Mouse (Mus musculus) forebrain, embryonic 11.5 days (tissue): Measurements from ENCODE around the gene St5. TPM values are rescaled to one million over a fixed set of nuclear protein-coding genes. Genes with fewer than 3 reads are reported as not detected.

ENCODE experiments used
- ATAC-seq: fragments of 200-750 bp; cut with Nextera tagmentation; replicated peaks from 2 replicates; pipeline ENCODE4 v1.8.0; 2017; ENCODE audit warnings: moderate TSS enrichment; ENCODE audit not compliant: low FRiP score
- DNase-seq: peaks from one replicate; pipeline ENCODE4 v3.0.0-alpha.2; 2017; ENCODE audit warnings: low spot score
- H3K27ac ChIP-seq: fragments of 300-500 bp; sonication (generic); 2 replicates; pipeline ENCODE4 v1.5.1; 2014; ENCODE audit warnings: low read depth, low read length
- H3K27me3 ChIP-seq: fragments of 300-500 bp; sonication (generic); 2 replicates; pipeline ENCODE4 v1.6.1; 2014; ENCODE audit warnings: mild to moderate bottlenecking, low read length, mixed read lengths; ENCODE audit not compliant: control insufficient read depth, insufficient read depth
- H3K36me3 ChIP-seq: fragments of 300-500 bp; sonication (generic); 2 replicates; pipeline ENCODE4 v1.6.1; 2014; ENCODE audit warnings: mild to moderate bottlenecking, low read length, moderate library complexity, mixed read lengths; ENCODE audit not compliant: control insufficient read depth, insufficient read depth
- H3K4me1 ChIP-seq: fragments of 300-500 bp; sonication (generic); replicated peaks from 2 replicates; pipeline ENCODE4 v1.6.1; 2014; ENCODE audit warnings: low read length, mixed read lengths; ENCODE audit not compliant: control insufficient read depth, insufficient read depth
- H3K4me2 ChIP-seq: fragments of 300-500 bp; sonication (generic); 2 replicates; pipeline ENCODE4 v1.6.1; 2014; ENCODE audit warnings: low read depth, mild to moderate bottlenecking, low read length, moderate library complexity, mixed read lengths; ENCODE audit not compliant: severe bottlenecking
- H3K4me3 ChIP-seq: fragments of 300-500 bp; sonication (generic); 2 replicates; pipeline ENCODE4 v1.5.1; 2014; ENCODE audit warnings: low read depth, low read length
- H3K9ac ChIP-seq: fragments of 300-500 bp; sonication (generic); 2 replicates; pipeline ENCODE4 v1.6.1; 2014; ENCODE audit warnings: low read length
- H3K9me3 ChIP-seq: fragments of 300-500 bp; sonication (generic); 2 replicates; pipeline ENCODE4 v1.6.1; 2016; ENCODE audit warnings: low read length, mixed read lengths; ENCODE audit not compliant: control insufficient read depth
- WGBS: fragments of 180-500 bp; shearing (Covaris S2); extraction: QIAGEN DNeasy Blood & Tissue Kit; methylation state at CpG from one replicate; pipeline ENCODE4 v1.1.7; 2014; 5-methylcytosine and 5-hydroxymethylcytosine counted together
- polyA plus RNA-seq: library from polyadenylated mRNA; unstranded; fragments of >200 nt; fragmentation: Nextera tagmentation; extraction: Ambion mirVana; gene quantifications from 2 replicates; pipeline ENCODE4 v1.2.1, GENCODE M21; 2014

St5 gene
- polyA plus RNA-seq, 1 experiment from 2014 or later, result 32.8 TPM

DNA sequence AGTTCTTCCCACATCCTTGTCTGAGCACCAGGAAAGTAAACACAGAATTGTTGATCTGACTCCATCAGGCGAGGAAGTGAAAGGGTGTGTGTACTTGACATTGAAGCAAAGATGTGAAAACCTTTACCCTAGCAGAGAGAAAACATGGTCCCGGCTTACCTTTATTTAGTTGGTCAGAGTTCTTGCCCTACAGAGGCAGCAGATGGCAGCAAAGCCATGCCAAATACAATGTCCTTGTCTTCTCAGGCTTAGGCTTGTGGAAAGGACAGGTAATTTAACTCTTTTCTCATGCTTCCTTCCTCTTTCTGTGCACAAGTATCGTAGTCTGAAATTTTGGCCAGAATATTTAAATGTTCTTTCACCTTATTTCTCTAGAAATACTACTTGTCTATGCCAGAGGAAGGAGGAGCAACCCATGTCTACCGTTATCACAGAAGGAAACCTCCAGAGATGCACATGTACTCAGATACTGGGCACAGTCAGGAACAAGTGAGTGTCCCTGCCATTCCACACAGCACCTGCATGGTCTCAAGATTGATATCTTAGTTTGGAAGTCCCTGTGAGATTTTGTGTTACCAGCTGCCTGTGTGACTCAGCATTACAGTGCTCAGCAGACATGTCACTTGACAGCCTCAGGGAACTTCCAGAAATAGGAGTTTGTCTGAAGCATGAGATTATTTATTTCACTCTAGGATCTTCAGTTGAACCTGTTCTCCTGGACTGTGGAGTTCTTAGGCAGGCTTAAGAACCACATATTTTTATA is 3.8 kb upstream of the St5 start:
- ATAC-seq (no peak), DNase-seq (no peak)
- Histone ChIP-seq H3K27ac (no peak overlapping the region), H3K4me2 (no peak overlapping the region), H3K9me3 (no peaks in the 10 kb centered on the region), H3K27me3 (0 out of 2 replicates have a peak, but pooled peaks cover 4% of the 10 kb centered on the region), H3K36me3 (no peaks in the 10 kb centered on the region; the same call in 1 of the 2 replicates), H3K4me1 (no peaks in the 10 kb centered on the region; the same call in 1 of the 2 replicates), H3K4me3 (no peak overlapping the region), H3K9ac (no peak overlapping the region)
- 65% methylated on average over 4 of the region's 4 CpGs for WGBS

DNA sequence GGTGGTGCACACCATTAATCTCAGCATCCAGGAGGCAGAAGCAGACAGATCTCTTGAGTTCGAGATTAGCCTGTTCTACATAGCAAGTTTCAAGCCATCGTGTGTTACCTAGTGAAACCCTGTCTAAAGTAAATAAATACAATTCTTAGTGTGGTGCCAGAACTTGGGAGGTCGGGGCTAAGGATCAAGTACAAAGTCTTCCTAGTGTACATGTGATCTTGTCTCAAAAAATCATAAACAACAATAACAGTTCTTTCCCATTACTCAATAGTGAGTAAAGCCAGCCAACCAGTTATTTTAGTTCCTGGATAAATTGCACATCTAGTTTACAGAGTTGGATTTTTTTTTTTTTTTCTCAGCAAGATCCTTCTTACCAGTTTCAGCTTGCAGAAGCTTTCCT is 1.1 kb upstream of the St5 start:
- peak overlapping the region; percentile 77 for H3K9ac ChIP-seq
- H3K27ac ChIP-seq, result no peak overlapping the region
- H3K4me2 ChIP-seq, result peak overlapping the region; percentile 60
- H3K9me3 ChIP-seq, result no peaks in the 10 kb centered on the region
- WGBS, result 63% methylated on average over 3 of the region's 3 CpGs
- no peaks in the 10 kb centered on the region for H3K36me3 ChIP-seq
- 0 out of 2 replicates have a peak, but pooled peaks cover 4% of the 10 kb centered on the region for H3K27me3 ChIP-seq
- no peak for ATAC-seq
- no peak for DNase-seq
- H3K4me1 ChIP-seq, result no peaks in the 10 kb centered on the region; the same call in 1 of the 2 replicates
- H3K4me3 ChIP-seq, result peak overlapping the region; percentile 68

DNA sequence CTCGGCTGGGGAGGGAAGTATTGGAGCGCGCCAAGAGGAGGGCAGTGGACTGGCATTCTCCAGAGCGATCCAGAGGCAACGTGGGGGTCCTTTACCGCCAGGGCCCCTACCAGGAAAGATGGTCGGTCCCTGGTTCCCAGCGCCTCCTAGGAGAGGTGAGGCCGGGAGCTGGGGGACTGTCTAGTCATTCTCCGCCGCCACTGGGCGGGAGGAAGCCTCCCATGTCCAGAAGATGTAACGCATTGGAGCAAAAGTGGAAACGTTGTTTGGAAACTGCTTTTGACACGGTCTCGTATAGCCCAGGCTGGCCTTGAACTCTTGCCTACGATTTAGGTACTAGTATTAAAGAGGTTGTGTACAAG is 592 bp upstream of the St5 start:
- peak overlapping the region; percentile 48; the same call in 1 of the 2 replicates for H3K27ac ChIP-seq
- no peaks in the 10 kb centered on the region for H3K36me3 ChIP-seq
- no peak for DNase-seq
- H3K9ac ChIP-seq, result peak overlapping the region; percentile 77
- H3K27me3 ChIP-seq, result 0 out of 2 replicates have a peak, but pooled peaks cover 4% of the 10 kb centered on the region
- no peaks in the 10 kb centered on the region; the same call in 1 of the 2 replicates for H3K4me1 ChIP-seq
- WGBS, result 2% methylated on average over 17 of the region's 17 CpGs
- H3K9me3 ChIP-seq, result no peaks in the 10 kb centered on the region
- ATAC-seq, result no peak
- peak overlapping the region; percentile 68 for H3K4me3 ChIP-seq
- peak overlapping the region; percentile 60 for H3K4me2 ChIP-seq

DNA sequence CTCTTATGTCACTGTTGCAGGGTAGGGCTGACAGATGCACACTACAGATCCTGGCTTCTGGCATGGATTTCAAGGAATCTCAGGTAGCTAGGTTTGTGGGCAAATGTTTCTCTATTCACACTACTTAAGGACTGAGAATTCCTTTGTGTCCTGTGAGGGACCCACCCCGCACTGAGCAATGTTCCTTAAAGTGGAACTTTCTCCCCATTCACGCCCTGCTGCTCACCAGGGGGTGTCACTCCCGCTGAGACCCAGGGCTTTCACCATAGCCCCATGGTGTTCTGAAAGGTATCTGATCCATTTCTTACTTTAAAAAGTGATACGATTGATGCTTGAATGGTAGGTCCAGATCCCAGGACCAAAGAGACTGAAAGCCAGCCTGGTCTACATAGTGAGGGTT is 684 bp downstream of the St5 start:
- ATAC-seq, result no peak
- Histone ChIP-seq H3K27me3 (0 out of 2 replicates have a peak, but pooled peaks cover 4% of the 10 kb centered on the region), H3K4me2 (peak overlapping the region; percentile 60; the same call in 1 of the 2 replicates), H3K27ac (no peak overlapping the region), H3K9me3 (no peaks in the 10 kb centered on the region), H3K4me3 (peak overlapping the region; percentile 68; the same call in 1 of the 2 replicates), H3K9ac (no peak overlapping the region), H3K4me1 (no peaks in the 10 kb centered on the region; the same call in 1 of the 2 replicates), H3K36me3 (no peaks in the 10 kb centered on the region)
- DNase-seq, result no peak
- 38% methylated on average over 4 of the region's 4 CpGs for WGBS

- H3K27me3 ChIP-seq, result 0 out of 2 replicates have a peak, but pooled peaks cover 4% of the 10 kb centered on the region
- H3K4me2 ChIP-seq, result no peak overlapping the region
- H3K36me3 ChIP-seq, result no peaks in the 10 kb centered on the region
- H3K9ac ChIP-seq, result no peak overlapping the region
- no peaks in the 10 kb centered on the region for H3K9me3 ChIP-seq
- no peak for ATAC-seq
- DNase-seq, result no peak
- H3K4me1 ChIP-seq, result no peaks in the 10 kb centered on the region; the same call in 1 of the 2 replicates
- no peak overlapping the region for H3K27ac ChIP-seq
- no peak overlapping the region for H3K4me3 ChIP-seq
Observed at GRCm38 (mm10) chr7:109700213-109700612, 3.2 kb downstream of the St5 start.

- Histone ChIP-seq H3K27ac (no peak overlapping the region), H3K9me3 (no peaks in the 10 kb centered on the region), H3K4me2 (no peak overlapping the region), H3K4me3 (no peak overlapping the region), H3K4me1 (no peaks in the 10 kb centered on the region), H3K9ac (no peak overlapping the region), H3K27me3 (no peaks in the 10 kb centered on the region), H3K36me3 (no peaks in the 10 kb centered on the region)
- WGBS, result 90% methylated on average over 10 of the region's 10 CpGs
- DNase-seq (no peak), ATAC-seq (no peak)
Observed at GRCm38 (mm10) chr7:109695339-109695726, 8.1 kb downstream of the St5 start.

DNA sequence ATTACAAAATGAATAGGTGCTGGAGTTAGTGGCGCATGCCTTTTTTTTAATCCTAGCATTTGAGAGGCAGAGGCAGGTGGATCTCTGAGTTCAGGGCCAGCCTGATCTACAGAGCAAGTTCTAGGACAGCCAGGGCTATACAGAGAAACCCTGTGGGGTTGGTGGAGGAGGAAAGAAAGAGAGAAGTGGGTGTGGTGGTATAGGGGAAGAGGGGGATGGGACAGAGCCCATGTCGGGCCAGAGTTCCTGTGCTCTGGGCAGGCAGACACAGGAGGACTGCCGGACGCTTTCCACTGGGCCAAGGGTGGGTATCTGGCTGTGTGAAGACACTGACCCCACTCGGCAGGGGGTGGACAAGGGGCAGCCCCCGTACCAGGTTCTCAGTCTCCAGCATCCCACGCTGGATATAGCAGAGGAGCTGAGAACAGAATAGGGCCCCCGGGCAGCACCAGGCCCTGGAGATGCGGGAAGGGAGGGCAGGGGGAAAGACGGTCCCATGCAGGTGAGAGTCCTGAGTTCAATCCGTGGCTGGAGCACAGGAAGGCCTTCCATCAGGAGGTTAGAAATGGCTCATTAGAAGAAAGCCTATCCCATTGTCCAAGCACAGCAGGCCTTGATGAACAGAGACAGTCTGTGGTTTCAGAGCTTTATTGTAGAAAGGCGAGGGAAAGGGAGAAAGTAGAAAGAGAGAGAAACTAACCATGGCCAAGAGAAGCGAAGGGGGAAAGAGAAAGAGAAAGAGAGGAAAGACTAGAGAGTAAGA is 8.6 kb downstream of the St5 start:
- ATAC-seq, result no peak

DNA sequence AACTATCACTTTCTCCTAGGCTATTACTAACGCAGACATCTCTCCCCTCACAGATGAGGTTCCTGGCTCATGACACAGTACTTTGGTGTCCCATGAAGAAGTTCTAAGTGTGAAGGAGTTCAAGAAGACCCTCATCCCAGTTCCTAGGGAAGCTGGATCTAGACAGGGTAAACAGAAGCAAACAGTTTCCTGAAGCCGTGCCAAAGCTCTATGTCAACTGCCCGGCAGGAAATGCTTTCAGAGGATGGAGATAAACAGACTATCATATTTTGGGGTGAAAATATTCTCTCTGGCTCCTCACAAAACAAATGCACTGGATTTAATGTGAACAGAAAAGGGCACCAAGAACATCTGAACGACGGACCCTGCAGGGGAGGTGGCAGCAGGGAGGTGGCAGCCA is 12.4 kb downstream of the St5 start:
- ATAC-seq (no peak), DNase-seq (no peak)
- no peaks in the 10 kb centered on the region for H3K27me3 ChIP-seq
- 92% methylated on average over 5 of the region's 5 CpGs for WGBS
- no peak overlapping the region for H3K9ac ChIP-seq
- 0 out of 2 replicates have a peak, but pooled peaks cover 6% of the 10 kb centered on the region for H3K4me1 ChIP-seq
- no peak overlapping the region for H3K27ac ChIP-seq
- no peak overlapping the region for H3K4me3 ChIP-seq
- H3K9me3 ChIP-seq, result no peaks in the 10 kb centered on the region
- H3K4me2 ChIP-seq, result no peak overlapping the region
- H3K36me3 ChIP-seq, result no peaks in the 10 kb centered on the region

More for the DNA sequence above, 8.6 kb downstream of the St5 start:
- no peak for DNase-seq
- Histone ChIP-seq H3K9me3 (no peaks in the 10 kb centered on the region), H3K4me2 (no peak overlapping the region), H3K27ac (no peak overlapping the region), H3K9ac (no peak overlapping the region), H3K4me1 (no peaks in the 10 kb centered on the region), H3K4me3 (no peak overlapping the region), H3K36me3 (no peaks in the 10 kb centered on the region), H3K27me3 (no peaks in the 10 kb centered on the region)
- 78% methylated on average over 13 of the region's 13 CpGs for WGBS
